Mouse (Mus musculus): ENCODE results near the gene Amigo2.

DNA sequence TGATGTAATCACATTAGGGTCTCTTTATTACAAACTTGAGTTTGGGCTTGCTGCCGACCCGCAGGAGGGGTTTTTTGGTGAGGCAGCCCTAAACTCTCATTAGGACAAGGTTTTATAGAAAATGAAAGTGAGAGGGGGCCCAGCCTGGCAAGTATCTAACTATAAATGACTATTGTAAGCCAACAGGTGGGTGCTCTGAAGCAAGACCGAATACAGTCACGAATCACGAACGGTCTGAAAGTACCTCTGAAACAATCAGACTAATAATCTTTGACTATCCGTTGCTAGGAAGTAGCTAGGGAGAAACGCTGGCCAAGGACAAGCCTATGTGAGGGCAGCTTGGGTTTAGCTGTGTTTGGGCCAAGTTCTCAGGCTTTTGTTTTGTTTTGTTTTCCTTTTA is 12.2 kb upstream of the Amigo2 start:
- TF ChIP-seq POLR2A (IDR thresholded peaks at IDR 0.05; ENCODE audit: control insufficient read depth, extremely low read depth, insufficient read depth, low read length, poor library complexity) = no peak
- no peak for TF ChIP-seq CTCF (IDR thresholded peaks at IDR 0.05; ENCODE audit: borderline replicate concordance, control insufficient read depth, extremely low read depth, insufficient read depth, low read length, poor library complexity)

Measured in thymus, adult 2 months (tissue).